Comparison of ENCODE assay signal across 10 mouse cellular contexts in the genomic region with DNA sequence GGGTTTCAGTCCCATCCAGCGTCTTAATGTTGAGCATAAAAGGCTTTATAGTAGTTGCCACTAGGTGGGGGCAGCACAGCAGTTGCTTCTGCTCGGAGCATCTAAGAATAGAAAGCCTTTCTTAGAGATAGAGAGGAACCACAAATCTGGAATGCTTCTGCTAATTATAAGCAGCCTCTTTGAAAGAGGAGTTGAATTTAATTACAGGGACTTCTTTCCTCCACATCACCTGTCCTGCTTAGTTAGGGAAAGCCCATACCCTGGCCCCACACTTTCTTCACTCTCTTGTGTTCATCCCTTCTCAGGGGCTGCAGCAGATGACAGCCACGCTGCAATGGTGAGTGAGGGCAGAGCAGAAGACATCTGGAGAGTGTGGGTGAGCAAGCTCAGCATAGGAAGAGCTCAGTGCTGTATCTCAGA. TPM values are rescaled to one million over a fixed set of nuclear protein-coding genes. Genes with fewer than 3 reads are reported as not detected.
A peak's percentile ranks its signal among the peaks of the same experiment; 100 is the strongest.
DNase-seq lines count a peak whose midpoint lies in the region; ATAC-seq lines count a peak whose summit lies in the region.
"Had no signal": no experiment of that assay in that cellular context is flagged by ENCODE, and none has a peak within 500 bp of the region (broad histone marks: within the 10 kb centered on the region; RNA-seq: fewer than 3 reads in every experiment).

No protein-coding gene starts in this region.

- H3K4me1 ChIP-seq in intestine, embryonic 14.5 days (replicated peaks; ENCODE audit: control insufficient read depth, insufficient read depth, low read length) = no peaks in the 10 kb centered on the region
- no peaks in the 10 kb centered on the region for H3K4me1 ChIP-seq in intestine, embryonic 15.5 days (replicated peaks)
- peaks cover 16% of the 10 kb centered on the region for H3K4me1 ChIP-seq in hindbrain, embryonic 13.5 days (replicated peaks)
- H3K4me1 ChIP-seq in midbrain, embryonic 11.5 days (ENCODE audit: control insufficient read depth, insufficient read depth, low read length) = no peaks in the 10 kb centered on the region

- no peak overlapping the region for H3K4me3 ChIP-seq in intestine, embryonic 14.5 days (ENCODE audit: low read depth, low read length)
- no peak overlapping the region for H3K4me3 ChIP-seq in intestine, embryonic 15.5 days (replicated peaks)
- no peak overlapping the region for H3K4me3 ChIP-seq in hindbrain, embryonic 13.5 days
- H3K4me3 ChIP-seq in midbrain, embryonic 11.5 days (ENCODE audit: low read depth, low read length) = no peak overlapping the region
- H3K4me3 ChIP-seq: heart, embryonic 15.5 days; myocyte had no signal

- H3K36me3 ChIP-seq in intestine, embryonic 14.5 days (ENCODE audit: control insufficient read depth, insufficient read depth, low read length) = no peaks in the 10 kb centered on the region
- no peaks in the 10 kb centered on the region for H3K36me3 ChIP-seq in intestine, embryonic 15.5 days
- H3K36me3 ChIP-seq in hindbrain, embryonic 13.5 days = no peaks in the 10 kb centered on the region
- H3K36me3 ChIP-seq in midbrain, embryonic 11.5 days (ENCODE audit: control insufficient read depth, insufficient read depth, low read length) = no peaks in the 10 kb centered on the region
- H3K36me3 ChIP-seq: heart, embryonic 15.5 days had no signal

- peak; percentile 52 for DNase-seq in intestine, embryonic 14.5 days (ENCODE audit: low spot score)
- peak; percentile 87 for DNase-seq in brain, adult 2 months (ENCODE audit: low read depth, low spot score)
- DNase-seq in midbrain, embryonic 11.5 days (ENCODE audit: low spot score, missing footprints) = peak; percentile 83
- no peak for DNase-seq in ovary, postnatal 14 days (ENCODE audit: low spot score)
- DNase-seq in yolk sac, embryonic 10.5 days (ENCODE audit: low spot score) = no peak
- DNase-seq in gastrocnemius, adult 18-20 months (ENCODE audit: low spot score) = no peak

- WGBS in intestine, embryonic 14.5 days = 23% methylated on average over 3 of the region's 3 CpGs
- 16% methylated on average over 3 of the region's 3 CpGs for whole genome bisulfite sequencing in intestine, embryonic 15.5 days
- WGBS in hindbrain, embryonic 13.5 days = 26% methylated on average over 3 of the region's 3 CpGs
- WGBS in midbrain, embryonic 11.5 days = 24% methylated on average over 3 of the region's 3 CpGs

- H3K4me2 ChIP-seq in intestine, embryonic 14.5 days (ENCODE audit: low read length) = no peak overlapping the region
- H3K4me2 ChIP-seq in intestine, embryonic 15.5 days (replicated peaks) = no peak overlapping the region
- H3K4me2 ChIP-seq in hindbrain, embryonic 13.5 days = no peak overlapping the region
- H3K4me2 ChIP-seq in midbrain, embryonic 11.5 days = no peak overlapping the region
- H3K4me2 ChIP-seq: heart, embryonic 15.5 days had no signal

- no peaks in the 10 kb centered on the region for H3K27me3 ChIP-seq in intestine, embryonic 14.5 days (replicated peaks; ENCODE audit: control insufficient read depth, insufficient read depth, low read length)
- H3K27me3 ChIP-seq in intestine, embryonic 15.5 days (replicated peaks) = no peaks in the 10 kb centered on the region
- 0 out of 2 replicates have a peak, but pooled peaks cover 8% of the 10 kb centered on the region for H3K27me3 ChIP-seq in hindbrain, embryonic 13.5 days
- no peaks in the 10 kb centered on the region for H3K27me3 ChIP-seq in midbrain, embryonic 11.5 days (ENCODE audit: control insufficient read depth, insufficient read depth, low read length)
- H3K27me3 ChIP-seq: heart, embryonic 15.5 days had no signal

- no peaks in the 10 kb centered on the region for H3K9me3 ChIP-seq in intestine, embryonic 14.5 days (ENCODE audit: control insufficient read depth, low read length)
- no peaks in the 10 kb centered on the region for H3K9me3 ChIP-seq in intestine, embryonic 15.5 days
- no peaks in the 10 kb centered on the region for H3K9me3 ChIP-seq in hindbrain, embryonic 13.5 days
- H3K9me3 ChIP-seq in midbrain, embryonic 11.5 days (ENCODE audit: control insufficient read depth, low read length) = no peaks in the 10 kb centered on the region
- H3K9me3 ChIP-seq: heart, embryonic 15.5 days had no signal

- no peak overlapping the region for H3K27ac ChIP-seq in intestine, embryonic 14.5 days (ENCODE audit: low read depth)
- H3K27ac ChIP-seq in intestine, embryonic 15.5 days = no peak overlapping the region
- H3K27ac ChIP-seq in hindbrain, embryonic 13.5 days = peak overlapping the region; percentile 52; the same call in 1 of the 2 replicates
- H3K27ac ChIP-seq in midbrain, embryonic 11.5 days (ENCODE audit: low read depth, low read length) = no peak overlapping the region
- H3K27ac ChIP-seq: heart, embryonic 15.5 days had no signal

- no peak overlapping the region for H3K9ac ChIP-seq in intestine, embryonic 14.5 days (ENCODE audit: low read length)
- no peak overlapping the region for H3K9ac ChIP-seq in intestine, embryonic 15.5 days
- no peak overlapping the region for H3K9ac ChIP-seq in hindbrain, embryonic 13.5 days
- H3K9ac ChIP-seq in midbrain, embryonic 11.5 days (ENCODE audit: low read length) = 0 out of 2 replicates have a peak overlapping the region, but pooled peaks have one; percentile 20
- H3K9ac ChIP-seq: heart, embryonic 15.5 days had no signal

- no peak for ATAC-seq in intestine, embryonic 14.5 days (replicated peaks; ENCODE audit: low FRiP score, low TSS enrichment, low read depth)
- ATAC-seq in intestine, embryonic 15.5 days = no peak; the same call in 1 of the 2 replicates
- ATAC-seq in hindbrain, embryonic 13.5 days (ENCODE audit: low FRiP score) = peak; percentile 71; the same call in 1 of the 2 replicates
- peak; percentile 62; the same call in 1 of the 2 replicates for ATAC-seq in midbrain, embryonic 11.5 days (ENCODE audit: low FRiP score)

RNA-seq across cellular contexts. Expression of gene Tnfsf13b, which starts 47.3 kb away (rescaled TPM):
- 0.55 and 0.80 TPM in 2 replicates for polyA plus RNA-seq in intestine, embryonic 14.5 days (2014; fragmentation: Nextera tagmentation; extraction: Ambion mirVana)
- polyA plus RNA-seq in intestine, embryonic 15.5 days (2015; fragmentation: Nextera tagmentation; extraction: Ambion mirVana) = 0.29 and 0.41 TPM in 2 replicates
- 0.08 and 0.36 TPM in 2 replicates for polyA plus RNA-seq in hindbrain, embryonic 13.5 days (2015; fragmentation: Nextera tagmentation; extraction: Ambion mirVana)
- 0.19 TPM in 2 replicates for polyA plus RNA-seq in midbrain, embryonic 11.5 days (2014; fragmentation: Nextera tagmentation; extraction: Ambion mirVana)
- 1 to 10 TPM in 1 of 2 experiments, under 1 TPM in 1; 0.76 to 1.0 TPM for total RNA-seq in gastrocnemius, adult 18-20 months (2021)

Comparison
In these comparisons a context has a peak if more than half of its experiments do, and no peak if none do; other contexts are left out.
1. ATAC-seq: peak in hindbrain, embryonic 13.5 days (single experiment) and midbrain, embryonic 11.5 days (single experiment); none in intestine, embryonic 14.5 days (single experiment) and intestine, embryonic 15.5 days (single experiment).
2. DNase-seq: peak in intestine, embryonic 14.5 days (single experiment), brain, adult 2 months (single experiment) and midbrain, embryonic 11.5 days (single experiment); none in ovary, postnatal 14 days (single experiment), yolk sac, embryonic 10.5 days (single experiment) and gastrocnemius, adult 18-20 months (single experiment).